Mouse (Mus musculus): ENCODE measurements around the gene Smco2.

Gene Smco2

DNA sequence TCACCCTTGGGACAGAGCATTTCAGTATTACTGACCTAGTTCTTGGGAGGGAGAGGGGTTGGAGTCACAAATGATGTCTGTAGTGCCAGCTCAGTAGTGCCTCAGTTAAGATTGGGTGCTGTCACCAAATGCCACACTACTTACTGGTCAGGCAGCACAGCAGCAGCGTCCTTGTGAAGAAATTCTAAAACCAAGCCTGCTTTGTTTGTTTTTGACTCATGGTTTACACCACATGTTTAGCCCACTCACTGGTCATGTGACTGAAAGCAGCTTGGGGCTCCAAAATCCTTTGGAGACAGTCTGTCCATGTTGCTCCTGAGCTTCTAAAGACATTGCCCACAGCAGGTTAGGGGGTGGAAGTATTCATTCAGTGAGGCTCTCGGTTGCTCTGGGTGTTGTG is 33.5 kb downstream of the Smco2 start:
- CTCF ChIA-PET, result no interaction called here
- POLR2A ChIA-PET, result interaction anchor here in 1 of 4 experiments (1.6 kb wide), 1 partner anchor 13 kb away, joined by 3 read pairs; no protein-coding TSS in a partner anchor

DNA sequence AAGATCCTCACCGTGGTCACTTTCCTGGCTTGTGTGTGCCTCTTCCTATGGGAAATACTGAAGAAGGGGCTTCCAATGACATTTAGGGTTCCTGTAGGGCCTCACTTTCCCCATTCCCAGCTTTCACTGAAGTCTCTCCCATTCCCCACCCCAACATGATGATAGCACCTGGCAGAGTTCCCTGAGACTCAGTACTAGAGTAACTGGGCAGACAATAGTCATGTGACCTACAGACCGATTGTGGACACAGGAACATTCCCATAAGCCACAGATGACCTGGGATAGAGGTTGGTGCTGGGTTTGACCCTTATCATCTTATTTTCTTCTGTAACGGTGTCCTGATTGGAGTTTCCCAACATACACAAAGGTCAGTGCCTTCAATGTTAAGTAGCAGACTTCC is 34.3 kb downstream of the Smco2 start:
- ChIA-PET POLR2A (interaction anchor here in 1 of 4 experiments (0.6 kb wide), 1 partner anchor 35 kb away, joined by 3 read pairs; no protein-coding TSS in a partner anchor), CTCF (no interaction called here)

DNA sequence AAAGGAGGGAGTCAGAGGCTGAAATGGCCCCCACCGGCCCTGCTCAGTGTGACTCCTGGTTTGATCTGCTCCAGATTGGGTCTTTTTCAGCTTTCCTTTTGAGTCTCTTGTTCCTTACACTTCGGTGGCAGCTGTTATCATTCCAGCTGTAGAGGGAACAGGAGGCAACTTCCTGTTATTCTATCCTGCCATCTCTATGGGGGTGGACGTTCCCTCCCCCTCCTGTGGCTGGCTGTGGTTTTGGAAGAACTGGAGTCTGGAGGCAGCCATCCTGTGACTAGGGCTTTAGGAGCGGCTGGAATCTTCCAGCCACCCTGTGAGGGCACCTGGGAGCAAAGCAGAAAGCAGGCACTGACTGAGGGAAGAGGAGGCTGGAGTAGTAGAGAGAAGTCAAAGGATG is 34.9 kb downstream of the Smco2 start:
- ChIA-PET POLR2A (interaction anchor here in 1 of 4 experiments (0.6 kb wide), 1 partner anchor 34 kb away, joined by 3 read pairs; no protein-coding TSS in a partner anchor), CTCF (no interaction called here)

DNA sequence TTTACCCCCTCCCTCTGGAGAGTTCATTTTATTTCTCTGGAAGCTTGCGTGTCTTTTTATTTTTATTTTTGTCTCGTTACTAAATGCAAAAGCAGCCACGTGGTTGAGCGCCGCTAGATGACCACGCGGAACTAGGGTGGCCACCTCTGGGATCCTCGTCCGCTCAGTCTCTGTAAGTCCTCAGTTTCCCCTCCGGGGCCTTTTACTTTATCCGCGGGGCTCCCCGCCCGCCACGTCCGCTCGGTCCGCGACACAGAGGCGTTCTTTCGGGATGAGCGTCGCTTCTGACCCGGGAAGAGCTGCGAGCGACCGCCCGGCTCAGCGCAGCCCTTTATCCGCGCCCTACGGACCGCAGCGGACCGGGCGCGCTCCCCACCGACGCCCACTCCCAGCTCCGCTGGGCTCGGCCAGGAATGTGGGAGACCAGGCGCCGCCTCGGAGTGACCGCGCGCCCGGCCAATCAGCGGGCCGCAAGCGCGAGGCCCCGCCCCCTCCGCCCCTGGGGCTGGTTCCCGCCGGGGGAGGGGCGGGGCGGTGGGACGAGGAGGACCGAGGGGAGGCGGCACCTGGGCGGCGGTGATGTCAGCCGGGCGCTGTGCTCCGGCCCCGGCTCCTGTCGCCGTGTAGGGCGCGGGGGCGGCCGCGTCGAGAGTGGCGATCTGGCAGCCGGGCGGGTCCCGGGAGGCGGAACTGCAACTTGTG is 38.2 kb downstream of the Smco2 start, which contains the start of gene Ppfibp1:
TSS of gene Ppfibp1 (plus strand) at position 530 of the 702 bp plus-strand sequence.
- ChIA-PET CTCF (interaction anchor here (0.6 to 1.9 kb wide), 11 partner anchors 14 to 780 kb away, joined by 3 to 7 read pairs (median 5); no protein-coding TSS in a partner anchor), POLR2A (interaction anchor here in 3 of 4 experiments (0.5 to 3.3 kb wide), 45 partner anchors 9 to 863 kb away, joined by 3 to 22 read pairs (median 4); partner anchors contain the start of genes Arntl2 (in 1 of the 3), Med21 (in 1 of the 3), Mrps35 (in 1 of the 3) and Stk38l (in 1 of the 3))

DNA sequence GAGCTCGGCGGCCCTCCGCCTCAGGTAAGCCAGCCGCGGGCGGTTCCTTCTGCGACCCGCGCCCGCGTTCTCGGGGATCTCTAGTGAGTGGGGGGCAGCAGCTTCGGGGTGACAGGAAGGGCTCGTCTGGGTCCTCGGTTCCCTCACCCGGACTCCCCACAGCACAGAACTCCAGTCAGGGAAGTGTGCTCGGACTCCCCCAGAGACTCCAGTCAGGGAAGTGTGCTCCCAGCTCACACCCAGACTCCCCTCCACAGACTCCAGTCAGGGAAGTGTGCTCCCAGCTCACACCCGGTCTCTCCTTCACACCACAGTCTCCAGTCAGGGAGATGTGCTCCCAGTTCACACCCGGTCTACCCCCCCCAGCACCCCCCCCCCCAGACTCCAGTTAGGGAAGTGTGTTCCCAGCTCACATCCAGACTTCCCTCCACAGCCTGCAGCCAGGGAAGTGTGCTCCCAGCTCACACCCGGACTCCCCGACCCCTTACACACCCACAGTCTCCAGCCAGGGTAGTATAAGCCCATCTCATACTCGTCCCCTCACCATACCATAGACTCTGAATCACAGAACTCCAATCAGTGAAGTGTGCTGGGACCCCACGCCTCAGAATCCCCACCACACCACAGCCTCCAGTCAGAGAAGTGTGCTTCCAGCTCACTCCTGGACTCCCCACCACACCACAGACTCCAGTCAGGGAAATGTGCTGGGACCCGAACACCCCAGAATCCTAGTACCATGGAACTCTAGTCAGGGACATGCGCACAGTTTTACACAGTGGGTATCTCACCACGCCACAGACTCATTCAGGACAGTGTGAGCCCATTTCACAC is 39.0 kb downstream of the Smco2 start:
- CTCF ChIA-PET, result interaction anchor here (0.6 to 1.9 kb wide), 10 partner anchors 13 to 779 kb away, joined by 3 to 7 read pairs (median 4); no protein-coding TSS in a partner anchor
- POLR2A ChIA-PET, result interaction anchor here in 3 of 4 experiments (0.5 to 3.3 kb wide), 40 partner anchors 8 to 435 kb away, joined by 3 to 22 read pairs (median 4); partner anchors contain the start of genes Arntl2 (in 1 of the 3), Med21 (in 1 of the 3), Mrps35 (in 1 of the 3) and Stk38l (in 1 of the 3)

DNA sequence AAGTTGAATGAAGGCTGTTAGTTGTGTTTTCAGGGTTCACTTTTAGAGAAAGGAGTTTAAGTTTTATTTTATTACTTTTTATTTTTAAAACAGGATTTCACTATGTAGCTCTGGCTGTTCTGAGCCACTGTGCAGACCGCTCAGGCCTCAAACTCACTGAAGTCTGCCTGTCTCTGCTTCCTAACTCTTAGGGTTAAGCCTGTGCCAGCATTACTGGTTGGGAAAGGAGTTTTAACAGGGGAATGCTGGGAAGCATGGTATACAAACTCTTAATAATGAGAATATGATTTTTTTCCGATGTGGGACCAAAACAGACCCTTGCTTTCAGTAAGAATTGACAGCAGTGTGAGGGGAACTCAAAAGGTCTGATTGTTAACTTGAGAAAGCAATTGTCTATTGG is 40.3 kb downstream of the Smco2 start:
- CTCF ChIA-PET, result no interaction called here
- POLR2A ChIA-PET, result interaction anchor here in 1 of 4 experiments (1.3 kb wide), 1 partner anchor 12 kb away, joined by 5 read pairs; no protein-coding TSS in a partner anchor

DNA sequence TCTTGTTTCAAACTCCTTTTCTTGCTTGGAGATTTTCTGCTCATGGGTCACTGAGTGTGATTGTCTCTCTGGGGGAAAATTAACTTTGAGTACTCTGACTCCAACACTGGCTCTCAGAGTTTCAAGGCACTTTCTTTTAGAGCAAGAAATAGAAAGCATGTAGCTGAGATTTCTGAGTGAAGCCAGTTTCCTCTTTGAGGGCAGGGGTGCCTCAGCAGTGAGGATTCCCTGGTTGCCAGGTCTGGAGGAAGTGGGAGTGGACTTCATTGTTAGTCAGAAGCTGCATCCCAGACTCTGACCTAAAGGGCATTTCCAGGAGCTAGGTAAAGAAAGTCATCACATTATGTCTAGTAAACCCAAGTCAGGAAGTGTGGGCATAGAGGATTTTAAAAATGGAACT is 40.7 kb downstream of the Smco2 start:
- POLR2A ChIA-PET, result interaction anchor here in 2 of 4 experiments (0.5 to 1.3 kb wide), 2 partner anchors 11 to 354 kb away, joined by 3 to 5 read pairs; no protein-coding TSS in a partner anchor
- CTCF ChIA-PET, result no interaction called here

DNA sequence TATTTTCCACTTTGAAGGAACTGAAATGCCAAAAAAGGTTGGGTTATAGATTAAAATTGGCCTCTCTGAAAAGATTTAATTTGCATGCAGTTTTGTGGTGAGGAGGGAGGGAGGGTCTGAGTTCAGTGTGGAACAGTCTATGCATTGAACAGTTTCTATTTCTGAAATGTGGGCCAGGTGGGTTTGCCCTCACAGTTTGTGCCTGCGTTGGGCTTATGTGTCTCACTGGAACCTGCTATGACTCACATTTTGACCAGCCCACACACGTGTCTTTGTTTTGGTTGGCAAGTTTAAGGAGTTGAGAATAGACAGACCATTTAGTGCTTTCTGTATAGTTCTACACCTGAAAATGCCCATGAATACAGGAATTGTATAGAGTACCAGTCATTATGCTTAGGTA is 44.0 kb downstream of the Smco2 start:
- POLR2A ChIA-PET, result interaction anchor here in 1 of 4 experiments (0.6 kb wide), 1 partner anchor 1143 kb away, joined by 3 read pairs; no protein-coding TSS in a partner anchor
- CTCF ChIA-PET, result no interaction called here

DNA sequence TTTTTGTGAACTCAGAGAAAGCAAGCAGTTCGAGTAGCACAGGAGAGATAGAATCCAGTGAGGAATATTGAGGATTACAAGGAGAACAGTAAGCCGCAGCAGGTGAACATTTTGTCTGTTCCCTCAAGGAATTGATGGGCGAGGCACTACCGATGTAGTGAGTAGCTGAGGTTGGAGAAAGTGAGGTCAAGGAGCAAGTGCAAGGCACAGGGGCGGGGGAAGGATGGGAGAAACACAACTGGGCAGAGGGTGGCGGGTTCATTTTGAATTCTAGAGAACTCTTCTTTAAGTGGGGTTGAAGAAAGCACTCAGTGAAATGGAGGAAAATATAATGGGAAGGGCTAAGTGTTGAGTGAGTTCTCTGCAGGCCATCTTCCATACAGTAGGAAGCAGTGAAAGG is 48.8 kb downstream of the Smco2 start:
- CTCF ChIA-PET, result interaction anchor here in 1 of 4 experiments (0.6 kb wide), 1 partner anchor 177 kb away, joined by 3 read pairs; no protein-coding TSS in a partner anchor

DNA sequence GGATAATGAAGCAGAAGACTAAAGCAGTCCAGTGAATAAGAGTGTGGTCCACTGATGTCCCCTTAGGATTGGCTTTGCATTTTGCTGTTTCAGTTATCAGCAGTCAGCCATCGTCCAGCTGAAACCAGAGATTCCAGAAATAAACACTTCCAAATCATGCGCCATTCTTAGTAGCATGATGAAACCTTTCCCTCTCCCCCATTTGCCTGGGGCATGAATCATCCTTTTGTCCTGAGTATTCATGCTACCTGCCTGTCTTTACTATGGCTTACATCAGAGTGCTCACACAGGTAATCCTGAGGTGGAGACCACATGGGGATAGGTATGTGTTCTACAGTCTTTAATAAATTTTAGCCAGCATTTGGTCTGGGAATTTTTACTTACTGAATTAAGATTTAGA is 49.7 kb downstream of the Smco2 start:
- POLR2A ChIA-PET, result interaction anchor here in 2 of 4 experiments (1.5 to 3.9 kb wide), 2 partner anchors 11 to 12 kb away, joined by 4 to 21 read pairs; partner anchors contain the start of gene Ppfibp1 (in 2 of the 2)
- CTCF ChIA-PET, result no interaction called here

More for the DNA sequence above, 48.8 kb downstream of the Smco2 start:
- POLR2A ChIA-PET, result interaction anchor here in 2 of 4 experiments (1.2 to 3.9 kb wide), 2 partner anchors 9 to 10 kb away, joined by 4 to 21 read pairs; partner anchors contain the start of gene Ppfibp1 (in 1 of the 2)

DNA sequence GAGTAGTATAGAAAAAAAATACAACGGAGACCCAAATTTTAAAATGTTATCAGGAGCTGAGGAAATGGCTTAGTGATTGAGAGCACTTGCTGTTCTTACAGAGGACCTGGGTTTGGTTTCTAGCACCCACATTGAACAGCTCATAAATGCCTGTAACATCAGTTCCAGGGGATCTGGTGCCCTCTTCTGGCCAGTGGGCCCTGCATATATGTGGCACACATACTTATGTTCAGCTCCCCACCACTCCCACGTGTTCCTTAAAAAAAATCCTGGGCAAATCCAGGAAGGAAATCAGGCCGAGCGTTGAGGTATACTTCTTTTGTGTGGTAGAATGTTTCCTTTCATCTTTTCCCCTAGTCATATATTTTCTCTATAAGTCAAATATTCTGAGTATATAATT is 52.0 kb downstream of the Smco2 start:
- POLR2A ChIA-PET, result interaction anchor here (0.6 to 3.1 kb wide), 8 partner anchors 9 to 189 kb away, joined by 3 to 22 read pairs (median 4); partner anchors contain the start of genes Ppfibp1 (in 2 of the 4) and Klhl42 (in 1 of the 4)
- CTCF ChIA-PET, result interaction anchor here in 3 of 4 experiments (0.6 to 1.4 kb wide), 9 partner anchors 9 to 338 kb away, joined by 3 to 5 read pairs (median 3); partner anchors contain the start of gene Ppfibp1 (in 2 of the 3)

DNA sequence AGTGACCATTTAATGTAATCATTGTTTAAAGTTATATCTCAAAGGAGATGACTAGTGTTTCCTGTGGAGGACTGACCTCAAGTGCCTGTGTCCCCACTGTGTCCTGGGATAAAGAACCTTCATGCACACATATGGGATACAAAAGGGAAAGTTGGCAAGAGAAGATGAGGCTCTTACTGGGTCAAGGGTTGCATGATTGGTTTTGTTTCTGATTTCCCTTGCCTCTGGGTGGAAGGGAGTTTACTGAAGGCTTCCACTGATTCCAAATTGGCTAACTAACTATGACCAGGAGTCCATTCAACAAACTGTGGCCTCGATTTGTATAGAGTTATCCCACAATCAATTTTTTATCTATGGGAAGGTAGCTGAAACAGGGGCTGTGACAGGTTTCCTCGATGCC is 53.7 kb downstream of the Smco2 start:
- ChIA-PET CTCF (no interaction called here), POLR2A (interaction anchor here in 1 of 4 experiments (3.1 kb wide), 1 partner anchor 16 kb away, joined by 22 read pairs; the partner anchor contains the start of gene Ppfibp1)

DNA sequence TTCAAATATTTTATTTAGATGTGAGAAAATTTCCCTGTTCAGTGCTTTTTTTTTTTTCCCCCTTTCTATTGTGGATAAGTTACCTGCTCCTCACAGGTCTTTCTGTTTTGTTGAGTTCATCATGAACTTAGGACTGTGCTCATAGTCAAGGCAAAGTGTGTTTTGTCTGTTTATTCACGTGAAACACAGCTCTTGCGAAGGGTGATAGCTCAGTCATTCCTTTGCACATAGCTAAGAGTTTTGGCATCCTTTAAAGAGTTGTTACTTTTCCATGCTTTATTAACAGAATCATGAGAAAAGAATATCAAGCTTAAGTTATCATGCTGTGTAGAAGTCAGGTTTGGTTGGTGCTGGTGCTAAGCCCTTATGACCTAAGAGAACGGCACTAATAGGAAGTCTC is 54.8 kb downstream of the Smco2 start:
- ChIA-PET CTCF (no interaction called here), POLR2A (interaction anchor here in 1 of 4 experiments (1.3 kb wide), 1 partner anchor 9 kb away, joined by 4 read pairs; no protein-coding TSS in a partner anchor)

DNA sequence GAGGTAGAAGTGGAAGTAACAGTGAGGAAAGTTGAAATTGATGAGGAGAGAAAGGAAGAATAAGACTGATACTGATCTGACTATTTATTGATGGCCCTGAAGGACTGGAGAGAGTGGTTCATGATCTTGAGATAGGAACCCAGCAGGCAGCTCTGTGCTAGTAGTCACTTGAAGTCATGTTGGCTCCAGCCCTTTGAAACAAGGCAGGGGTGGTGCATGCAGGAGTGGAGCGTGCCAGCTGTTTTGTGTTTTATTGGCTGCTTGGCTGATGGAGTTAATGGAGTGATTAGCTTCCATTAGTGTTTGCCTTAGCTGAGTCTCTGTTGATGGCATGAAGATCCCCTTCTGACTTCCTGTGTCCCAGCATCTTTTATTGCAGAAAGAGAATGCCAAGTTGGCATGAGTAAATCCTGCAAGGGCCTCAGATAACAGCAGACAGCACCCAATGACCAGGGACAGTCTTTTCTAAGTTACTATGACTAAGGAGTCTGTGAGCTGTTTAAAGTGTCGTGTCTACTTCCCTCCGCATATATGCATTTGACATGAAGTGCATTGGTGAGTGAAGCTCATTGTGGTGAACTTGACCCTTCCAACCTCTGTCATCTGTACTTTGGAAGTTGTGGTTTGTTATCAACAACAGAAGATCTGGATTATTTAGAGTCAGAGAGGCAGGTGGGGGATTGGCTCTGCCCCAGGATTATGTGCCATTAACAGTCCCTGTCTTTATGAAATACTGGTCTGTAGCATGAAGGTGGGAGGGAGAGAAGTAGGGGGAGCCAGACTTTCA is 56.3 kb downstream of the Smco2 start:
- CTCF ChIA-PET, result interaction anchor here in 1 of 4 experiments (1.0 kb wide), 1 partner anchor 88 kb away, joined by 3 read pairs; no protein-coding TSS in a partner anchor
- POLR2A ChIA-PET, result interaction anchor here in 2 of 4 experiments (0.8 to 1.3 kb wide), 3 partner anchors 7 to 18 kb away, joined by 3 to 4 read pairs (median 3); partner anchors contain the start of gene Ppfibp1 (in 1 of the 2)

DNA sequence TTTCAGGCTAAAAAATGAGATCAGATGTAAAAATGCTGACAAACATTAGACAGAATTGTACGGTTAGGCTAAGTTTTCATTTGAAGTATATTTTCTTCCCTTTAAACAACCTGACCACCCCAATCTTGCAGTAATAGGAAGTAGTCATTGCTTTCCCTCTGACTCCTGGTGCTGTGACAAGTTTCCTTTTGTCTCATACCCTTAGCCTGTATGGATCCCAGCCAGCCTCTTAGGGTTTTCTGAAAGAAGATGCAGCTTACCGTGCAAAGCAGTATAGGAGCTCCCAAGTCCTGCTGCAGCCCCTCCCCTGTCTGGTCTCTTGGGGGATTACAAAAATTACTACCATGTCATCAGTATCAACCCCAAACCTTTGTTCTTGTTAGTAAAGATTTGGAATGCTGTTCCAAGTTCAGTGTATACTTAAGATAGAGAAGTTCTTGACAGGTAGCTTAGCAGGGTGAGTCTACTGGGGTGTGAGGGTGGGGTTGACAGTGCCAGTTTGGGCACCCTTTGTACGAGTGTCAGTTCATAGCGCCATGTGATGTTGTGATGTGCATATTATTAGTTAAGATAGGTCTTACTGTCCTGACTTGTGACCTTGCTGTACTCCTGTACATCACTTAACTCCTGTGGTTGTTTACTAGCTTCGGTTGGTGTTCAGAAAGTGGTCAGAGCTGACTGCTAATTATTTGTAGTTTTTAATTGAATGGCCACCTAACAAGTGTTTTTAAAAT is 57.3 kb downstream of the Smco2 start:
- CTCF ChIA-PET, result interaction anchor here in 1 of 4 experiments (0.8 kb wide), 1 partner anchor 87 kb away, joined by 3 read pairs; no protein-coding TSS in a partner anchor

DNA sequence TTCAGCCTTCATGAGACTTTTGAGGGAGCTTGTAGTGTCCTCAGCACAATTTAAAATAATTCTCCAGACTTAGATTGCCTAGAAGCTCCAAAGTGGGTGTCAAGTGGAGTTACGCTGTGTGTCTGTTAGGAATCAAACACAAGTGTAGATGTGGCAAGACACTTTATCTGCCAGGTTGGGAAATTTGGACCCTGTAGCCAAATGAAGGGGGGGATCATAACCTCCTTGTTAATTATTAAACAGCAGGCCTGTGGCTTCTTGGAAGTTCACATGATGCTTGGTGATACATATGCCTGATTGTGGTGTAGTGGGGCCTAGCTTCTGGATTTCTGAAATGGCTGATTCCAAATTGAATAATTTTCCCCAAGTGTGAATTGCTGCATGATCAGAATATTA is 57.9 kb downstream of the Smco2 start:
- CTCF ChIA-PET, result interaction anchor here in 1 of 4 experiments (0.8 kb wide), 1 partner anchor 87 kb away, joined by 3 read pairs; no protein-coding TSS in a partner anchor
- POLR2A ChIA-PET, result interaction anchor here in 2 of 4 experiments (1.0 to 1.8 kb wide), 3 partner anchors 10 to 19 kb away, joined by 3 to 5 read pairs (median 4); partner anchors contain the start of gene Ppfibp1 (in 2 of the 2)

More for the DNA sequence above, 57.3 kb downstream of the Smco2 start:
- POLR2A ChIA-PET, result interaction anchor here in 2 of 4 experiments (1.0 to 1.8 kb wide), 3 partner anchors 9 to 19 kb away, joined by 3 to 5 read pairs (median 4); partner anchors contain the start of gene Ppfibp1 (in 2 of the 2)
